Mouse (Mus musculus): ENCODE data around the gene Rxra. TPM values are rescaled to one million over a fixed set of nuclear protein-coding genes. Genes with fewer than 3 reads are reported as not detected.

Gene Rxra
- polyA plus RNA-seq, 1 experiment = 4.9 TPM

DNA sequence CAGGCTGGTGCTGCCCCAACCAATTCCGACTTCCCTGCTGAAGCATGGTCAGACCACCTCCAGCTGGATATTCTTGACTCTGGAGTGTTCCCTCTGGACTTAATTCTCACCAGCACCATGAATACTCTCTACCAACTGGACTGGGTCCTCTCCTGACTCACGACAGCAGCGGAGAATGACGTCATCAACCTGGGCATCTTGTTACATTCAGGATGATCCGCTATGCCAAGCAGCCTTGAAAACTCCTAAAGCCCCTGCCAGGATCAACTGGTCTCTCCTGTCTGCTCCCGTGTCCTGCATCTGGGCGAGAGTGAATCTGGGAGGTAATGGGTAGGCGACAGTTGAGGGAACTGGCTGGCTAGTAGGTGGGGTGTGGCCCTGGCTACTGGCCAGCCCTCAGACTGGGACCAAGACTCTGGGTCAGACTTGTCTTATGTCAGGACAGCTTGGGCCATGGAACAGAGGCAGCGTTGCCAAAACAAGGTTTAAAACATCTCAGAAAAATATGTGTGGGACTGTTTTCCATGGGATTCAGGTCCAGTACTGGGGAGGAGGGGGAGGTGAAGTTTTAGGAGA, 103.1 kb downstream of the Rxra start:
- 77% methylated on average over 9 of the region's 9 CpGs for WGBS

GRCm38 (mm10) chr2:27780162-27780561, 103.9 kb downstream of the Rxra start:
- Histone ChIP-seq H3K27ac (ENCODE audit: control insufficient read depth, insufficient read depth, low read depth, low read length, poor library complexity) (no peak overlapping the region), H3K4me3 (replicated peaks; ENCODE audit: control insufficient read depth, low read depth, low read length) (no peak overlapping the region), H3K4me1 (ENCODE audit: control insufficient read depth, insufficient read depth, low read length) (no peaks in the 10 kb centered on the region)
- WGBS = 88% methylated on average over 7 of the region's 7 CpGs
- TF ChIP-seq CTCF (IDR thresholded peaks at IDR 0.05; ENCODE audit: control insufficient read depth, insufficient read depth, low read length) (no peak), POLR2A (IDR thresholded peaks at IDR 0.05; ENCODE audit: borderline replicate concordance, control insufficient read depth, low read depth, low read length) (no peak)

More for the DNA sequence above, 103.1 kb downstream of the Rxra start:
- Histone ChIP-seq H3K27ac (ENCODE audit: control insufficient read depth, insufficient read depth, low read depth, low read length, poor library complexity) (no peak overlapping the region), H3K4me1 (ENCODE audit: control insufficient read depth, insufficient read depth, low read length) (no peaks in the 10 kb centered on the region), H3K4me3 (replicated peaks; ENCODE audit: control insufficient read depth, low read depth, low read length) (no peak overlapping the region)
- no peak for TF ChIP-seq CTCF (IDR thresholded peaks at IDR 0.05; ENCODE audit: control insufficient read depth, insufficient read depth, low read length)
- TF ChIP-seq POLR2A (IDR thresholded peaks at IDR 0.05; ENCODE audit: borderline replicate concordance, control insufficient read depth, low read depth, low read length) = no peak

DNA sequence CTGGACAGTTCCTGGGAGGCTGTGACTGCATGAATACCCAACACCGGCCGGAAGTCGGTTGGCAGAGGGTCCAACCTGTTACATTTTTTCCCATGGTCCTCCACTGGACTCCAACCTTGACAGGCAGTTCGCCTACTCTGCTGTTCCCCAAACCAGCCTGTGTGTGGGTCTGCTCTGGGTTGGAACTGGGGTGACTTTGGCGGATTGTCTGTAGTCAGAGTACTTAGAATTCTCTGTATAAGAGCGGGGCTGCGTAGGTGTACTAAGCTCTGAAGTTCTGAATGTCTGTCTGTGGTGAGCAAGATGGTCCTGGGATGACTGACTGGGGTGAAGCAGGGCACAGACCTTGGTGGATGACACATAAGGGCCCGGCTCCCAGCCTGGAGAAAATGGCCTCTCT, 109.1 kb downstream of the Rxra start:
- no peak overlapping the region for H3K27ac ChIP-seq (ENCODE audit: control insufficient read depth, insufficient read depth, low read depth, low read length, poor library complexity)
- no peak for TF ChIP-seq POLR2A (IDR thresholded peaks at IDR 0.05; ENCODE audit: borderline replicate concordance, control insufficient read depth, low read depth, low read length)
- TF ChIP-seq CTCF (IDR thresholded peaks at IDR 0.05; ENCODE audit: control insufficient read depth, insufficient read depth, low read length) = no peak
- no peaks in the 10 kb centered on the region for H3K4me1 ChIP-seq (ENCODE audit: control insufficient read depth, insufficient read depth, low read length)
- H3K4me3 ChIP-seq (replicated peaks; ENCODE audit: control insufficient read depth, low read depth, low read length) = no peak overlapping the region
- 79% methylated on average over 8 of the region's 8 CpGs for WGBS

DNA sequence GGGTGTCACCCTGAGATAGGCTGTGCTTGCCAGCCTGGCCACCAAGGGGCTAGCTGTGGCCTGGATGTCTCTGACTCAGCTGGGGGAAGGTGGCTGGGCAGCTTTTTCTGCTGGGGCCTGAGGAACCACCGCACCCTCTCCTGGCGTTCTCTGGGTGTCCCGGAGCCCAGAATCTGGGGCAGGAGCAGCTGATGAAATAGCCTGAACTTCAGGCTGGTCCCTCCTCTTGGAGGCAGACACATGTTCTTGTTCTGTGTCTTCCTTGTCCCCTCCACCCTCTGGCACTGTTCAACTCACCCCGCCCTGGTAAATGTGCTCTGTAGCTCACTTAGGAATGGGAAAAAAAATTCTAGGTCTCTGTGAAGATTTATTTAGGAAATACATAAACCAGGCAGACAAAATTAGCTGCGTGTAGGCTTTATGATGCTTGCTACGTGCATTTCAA, 109.8 kb downstream of the Rxra start:
- Histone ChIP-seq H3K4me3 (replicated peaks; ENCODE audit: control insufficient read depth, low read depth, low read length) (no peak overlapping the region), H3K4me1 (ENCODE audit: control insufficient read depth, insufficient read depth, low read length) (no peaks in the 10 kb centered on the region), H3K27ac (ENCODE audit: control insufficient read depth, insufficient read depth, low read depth, low read length, poor library complexity) (no peak overlapping the region)
- TF ChIP-seq POLR2A (IDR thresholded peaks at IDR 0.05; ENCODE audit: borderline replicate concordance, control insufficient read depth, low read depth, low read length) = no peak
- TF ChIP-seq CTCF (IDR thresholded peaks at IDR 0.05; ENCODE audit: control insufficient read depth, insufficient read depth, low read length) = no peak
- WGBS = 72% methylated on average over 6 of the region's 6 CpGs

GRCm38 (mm10) chr2:27791571-27791970, 115.3 kb downstream of the Rxra start:
- H3K4me1 ChIP-seq (ENCODE audit: control insufficient read depth, insufficient read depth, low read length) = no peaks in the 10 kb centered on the region
- 75% methylated on average over 4 of the region's 4 CpGs for WGBS
- no peak overlapping the region for H3K4me3 ChIP-seq (replicated peaks; ENCODE audit: control insufficient read depth, low read depth, low read length)
- H3K27ac ChIP-seq (ENCODE audit: control insufficient read depth, insufficient read depth, low read depth, low read length, poor library complexity) = no peak overlapping the region
- TF ChIP-seq POLR2A (IDR thresholded peaks at IDR 0.05; ENCODE audit: borderline replicate concordance, control insufficient read depth, low read depth, low read length) (no peak), CTCF (IDR thresholded peaks at IDR 0.05; ENCODE audit: control insufficient read depth, insufficient read depth, low read length) (no peak)

- Histone ChIP-seq H3K4me1 (ENCODE audit: control insufficient read depth, insufficient read depth, low read length) (no peaks in the 10 kb centered on the region), H3K27ac (ENCODE audit: control insufficient read depth, insufficient read depth, low read depth, low read length, poor library complexity) (no peak overlapping the region), H3K4me3 (replicated peaks; ENCODE audit: control insufficient read depth, low read depth, low read length) (no peak overlapping the region)
- TF ChIP-seq POLR2A (IDR thresholded peaks at IDR 0.05; ENCODE audit: borderline replicate concordance, control insufficient read depth, low read depth, low read length) = no peak
- no peak for TF ChIP-seq CTCF (IDR thresholded peaks at IDR 0.05; ENCODE audit: control insufficient read depth, insufficient read depth, low read length)
- 77% methylated on average over 4 of the region's 4 CpGs for WGBS
Measured at GRCm38 (mm10) chr2:27799018-27799417, 122.8 kb downstream of the Rxra start.

DNA sequence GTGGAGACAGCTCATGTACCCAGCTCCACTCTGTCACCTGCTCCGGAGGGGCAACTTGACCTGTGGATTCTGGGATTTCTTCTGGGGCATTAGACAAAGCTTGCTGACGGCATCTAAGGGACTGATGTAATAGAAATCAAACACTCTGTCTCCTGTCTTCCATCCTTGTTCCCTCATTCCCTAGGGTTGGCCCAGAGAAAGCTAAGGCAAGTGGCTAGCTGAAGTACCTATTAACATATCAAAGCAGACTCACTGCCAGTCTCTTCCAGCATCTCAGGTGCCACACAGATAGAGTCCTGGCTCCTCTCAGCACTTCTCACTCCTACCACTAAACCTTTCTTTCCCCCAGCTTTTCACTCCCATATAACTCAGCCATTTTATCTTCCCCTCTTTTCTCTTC, 124.8 kb downstream of the Rxra start:
- WGBS = 84% methylated on average over 2 of the region's 2 CpGs
- Histone ChIP-seq H3K4me1 (ENCODE audit: control insufficient read depth, insufficient read depth, low read length) (no peaks in the 10 kb centered on the region), H3K4me3 (replicated peaks; ENCODE audit: control insufficient read depth, low read depth, low read length) (no peak overlapping the region), H3K27ac (ENCODE audit: control insufficient read depth, insufficient read depth, low read depth, low read length, poor library complexity) (no peak overlapping the region)
- TF ChIP-seq CTCF (IDR thresholded peaks at IDR 0.05; ENCODE audit: control insufficient read depth, insufficient read depth, low read length) (no peak), POLR2A (IDR thresholded peaks at IDR 0.05; ENCODE audit: borderline replicate concordance, control insufficient read depth, low read depth, low read length) (no peak)

GRCm38 (mm10) chr2:27802493-27802892, 126.3 kb downstream of the Rxra start:
- Histone ChIP-seq H3K4me3 (replicated peaks; ENCODE audit: control insufficient read depth, low read depth, low read length) (no peak overlapping the region), H3K27ac (ENCODE audit: control insufficient read depth, insufficient read depth, low read depth, low read length, poor library complexity) (no peak overlapping the region), H3K4me1 (ENCODE audit: control insufficient read depth, insufficient read depth, low read length) (no peaks in the 10 kb centered on the region)
- 48% methylated on average over 9 of the region's 9 CpGs for WGBS
- TF ChIP-seq CTCF (IDR thresholded peaks at IDR 0.05; ENCODE audit: control insufficient read depth, insufficient read depth, low read length) (no peak), POLR2A (IDR thresholded peaks at IDR 0.05; ENCODE audit: borderline replicate concordance, control insufficient read depth, low read depth, low read length) (no peak)

- Histone ChIP-seq H3K4me1 (ENCODE audit: control insufficient read depth, insufficient read depth, low read length) (no peaks in the 10 kb centered on the region), H3K27ac (ENCODE audit: control insufficient read depth, insufficient read depth, low read depth, low read length, poor library complexity) (no peak overlapping the region), H3K4me3 (replicated peaks; ENCODE audit: control insufficient read depth, low read depth, low read length) (no peak overlapping the region)
- 72% methylated on average over 7 of the region's 7 CpGs for WGBS
- TF ChIP-seq CTCF (IDR thresholded peaks at IDR 0.05; ENCODE audit: control insufficient read depth, insufficient read depth, low read length) (no peak), POLR2A (IDR thresholded peaks at IDR 0.05; ENCODE audit: borderline replicate concordance, control insufficient read depth, low read depth, low read length) (no peak)
Measured at GRCm38 (mm10) chr2:27806691-27807090, 130.5 kb downstream of the Rxra start.

All from bone marrow, adult 2 months (tissue).